Mouse (Mus musculus) ES-E14 (cell line): ENCODE results near the gene Fam169b. TPM values are rescaled to one million over a fixed set of nuclear protein-coding genes. Genes with fewer than 3 reads are reported as not detected.

Source experiments
- DNase-seq: peaks from one replicate; pipeline ENCODE4 v3.0.0-alpha.2; 2013; ENCODE audit warnings: low read depth, low spot score
- H3K27ac ChIP-seq: 2 replicates; pipeline ENCODE4 v1.5.1; 2012; ENCODE audit warnings: low read depth, mild to moderate bottlenecking, low read length, moderate library complexity, mixed read lengths; ENCODE audit not compliant: poor library complexity, insufficient read depth, severe bottlenecking
- H3K36me3 ChIP-seq: 2 replicates; pipeline ENCODE4 v1.6.1; 2012; ENCODE audit warnings: mild to moderate bottlenecking, low read length, moderate library complexity, mixed read lengths; ENCODE audit not compliant: control insufficient read depth, poor library complexity, insufficient read depth, severe bottlenecking
- H3K4me1 ChIP-seq, 2 experiments: fragments of 150-350 bp in 1 of 2; sonication (generic) in 1 of 2; 2 replicates each; pipeline ENCODE4 v1.6.1; 2012; ENCODE audit warnings: low read length in 2 of 2, mild to moderate bottlenecking in 1 of 2, mixed read lengths in 1 of 2; ENCODE audit not compliant: control insufficient read depth in 2 of 2, insufficient read depth in 2 of 2, poor library complexity in 1 of 2
- H3K4me3 ChIP-seq, 2 experiments: fragments of 150-350 bp in 1 of 2; sonication (generic) in 1 of 2; 2 replicates each; pipeline ENCODE4 v1.5.1; 2012; ENCODE audit warnings: low read length in 2 of 2, low read depth in 1 of 2, mild to moderate bottlenecking in 1 of 2, mixed read lengths in 1 of 2; ENCODE audit not compliant: insufficient read depth in 1 of 2, poor library complexity in 1 of 2, severe bottlenecking in 1 of 2
- H3K9ac ChIP-seq: 2 replicates; pipeline ENCODE4 v1.6.1; 2012; ENCODE audit warnings: low read depth, mild to moderate bottlenecking, low read length, mixed read lengths; ENCODE audit not compliant: poor library complexity, insufficient read depth, severe bottlenecking
- H3K9me3 ChIP-seq: fragments of 150-350 bp; sonication (generic); 2 replicates; pipeline ENCODE4 v1.6.1; 2012; ENCODE audit warnings: low read depth, mild to moderate bottlenecking, low read length; ENCODE audit not compliant: control insufficient read depth, insufficient read depth
- CHD2 ChIP-seq: IDR thresholded peaks from 2 replicates; pipeline ENCODE4 v1.6.1; 2014; ENCODE audit warnings: mild to moderate bottlenecking, low read depth, low read length, inconsistent platforms
- HCFC1 ChIP-seq: IDR thresholded peaks from 2 replicates; pipeline ENCODE4 v1.6.1; 2012; ENCODE audit warnings: low read length, inconsistent platforms, borderline replicate concordance; ENCODE audit not compliant: insufficient read depth
- MAFK ChIP-seq: IDR thresholded peaks from 2 replicates; pipeline ENCODE4 v1.6.1; 2014; ENCODE audit warnings: mild to moderate bottlenecking, low read depth, low read length, inconsistent platforms; ENCODE audit not compliant: insufficient read depth
- ZC3H11A ChIP-seq: IDR thresholded peaks from 2 replicates; pipeline ENCODE4 v1.6.1; 2012; ENCODE audit warnings: low read depth, mild to moderate bottlenecking, inconsistent platforms, low read length, borderline replicate concordance
- ZNF384 ChIP-seq: IDR thresholded peaks from 2 replicates; pipeline ENCODE4 v1.6.1; 2012; ENCODE audit warnings: low read depth, low read length, inconsistent platforms
- in situ Hi-C, 2 experiments: fragments of 600-800 bp; cut with MboI; formaldehyde crosslinking; loops; one replicate each; pipeline ENCODE4 v1.15.1; 2025; ENCODE audit warnings: low sequenced_read_pairs in 2 of 2, inconsistent platforms in 1 of 2; ENCODE audit not compliant: unreplicated experiment in 2 of 2
- total RNA-seq: library from RNA; depleted of rRNA; stranded (reverse); fragments of 300-350 nt; gene quantifications from 2 replicates; pipeline ENCODE4 v1.2.3, GENCODE M21; 2012

The Fam169b gene
- total RNA-seq, 1 experiment: 5.7 TPM

GRCm38 (mm10) chr7:68298381-68299076, 24.9 kb downstream of the Fam169b start:
- no peak overlapping the region for H3K9ac ChIP-seq
- no peaks in the 10 kb centered on the region for H3K36me3 ChIP-seq
- in situ Hi-C loops: no loop called here
- no peak for DNase-seq
- H3K9me3 ChIP-seq: no peaks in the 10 kb centered on the region
- no peak for TF ChIP-seq ZNF384
- TF ChIP-seq ZC3H11A: no peak
- no peak for TF ChIP-seq CHD2
- no peak for TF ChIP-seq HCFC1
- H3K4me1 ChIP-seq: no peaks in the 10 kb centered on the region
- H3K4me3 ChIP-seq: no peak overlapping the region
- no peak overlapping the region for H3K27ac ChIP-seq

GRCm38 (mm10) chr7:68301160-68301559, 27.5 kb downstream of the Fam169b start:
- Histone ChIP-seq H3K4me3 (peak overlapping the region; percentile 28 to 63; a peak in 3 of 4 replicates), H3K4me1 (no peaks in the 10 kb centered on the region), H3K27ac (no peak overlapping the region), H3K36me3 (no peaks in the 10 kb centered on the region), H3K9me3 (no peaks in the 10 kb centered on the region), H3K9ac (no peak overlapping the region; the same call in 1 of the 2 replicates)
- no peak for DNase-seq
- in situ Hi-C loops: loop anchor here in 1 of 2 experiments (25.0 kb wide), 1 partner anchor 514 kb away; no protein-coding TSS in a partner anchor
- TF ChIP-seq CHD2: peak; percentile 71; the same call in 1 of the 2 replicates
- TF ChIP-seq ZC3H11A: no peak

- H3K27ac ChIP-seq: no peak overlapping the region
- TF ChIP-seq ZC3H11A: peak; percentile 88
- TF ChIP-seq MAFK: no peak
- H3K4me3 ChIP-seq: no peak overlapping the region
- no peaks in the 10 kb centered on the region for H3K9me3 ChIP-seq
- H3K9ac ChIP-seq: no peak overlapping the region
- peaks cover 0 to 2% of the 10 kb centered on the region in 2 experiments; a peak in 1 of 4 replicates for H3K4me1 ChIP-seq
- peak; percentile 53 for DNase-seq
- H3K36me3 ChIP-seq: no peaks in the 10 kb centered on the region
- in situ Hi-C loops: loop anchor here in 1 of 2 experiments (25.0 kb wide), 1 partner anchor 516 kb away; no protein-coding TSS in a partner anchor
Observed at GRCm38 (mm10) chr7:68302586-68303433, 29.2 kb downstream of the Fam169b start.

GRCm38 (mm10) chr7:68303685-68304084, 30.0 kb downstream of the Fam169b start:
- Histone ChIP-seq H3K4me1 (peaks cover under 1 to 2% of the 10 kb centered on the region in 2 experiments; a peak in 1 of 4 replicates), H3K4me3 (no peak overlapping the region), H3K9me3 (no peaks in the 10 kb centered on the region), H3K36me3 (no peaks in the 10 kb centered on the region), H3K9ac (no peak overlapping the region), H3K27ac (no peak overlapping the region)
- DNase-seq: no peak
- in situ Hi-C loops: loop anchor here in 1 of 2 experiments (25.0 kb wide), 1 partner anchor 516 kb away; no protein-coding TSS in a partner anchor
- TF ChIP-seq ZNF384 (no peak), HCFC1 (no peak), CHD2 (no peak), MAFK (no peak), ZC3H11A (no peak)
